Mouse (Mus musculus): Measurements from ENCODE around the gene Tex2. TPM values are rescaled to one million over a fixed set of nuclear protein-coding genes. Genes with fewer than 3 reads are reported as not detected.

Tex2 gene
- 6.1 and 6.7 TPM in 2 replicates for polyA plus RNA-seq (2015; fragmentation: Nextera tagmentation; extraction: Ambion mirVana)

GRCm38 (mm10) chr11:106612961-106613637 is at the start of gene Tex2:
Gene Tex2, minus strand, starts transcription at chr11:106613423.

DNA sequence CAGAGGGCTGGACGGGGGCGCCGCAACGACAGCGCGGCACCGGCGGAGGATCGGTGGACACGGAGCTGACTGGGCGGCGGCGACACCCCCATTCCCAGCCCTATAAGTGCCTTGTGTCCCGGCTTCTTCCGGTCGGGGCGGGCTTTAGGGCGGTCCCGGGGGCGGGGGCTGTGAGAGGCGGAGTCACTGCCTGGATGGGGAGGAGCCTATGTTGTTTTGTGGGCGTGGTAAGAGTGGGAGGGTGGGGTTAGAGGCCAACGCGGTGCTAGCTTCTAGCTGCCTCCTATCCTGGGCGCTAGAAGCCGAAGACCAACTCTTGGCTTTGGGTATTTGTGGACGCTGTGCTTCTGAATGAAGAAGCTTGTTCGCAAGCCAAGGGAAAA is 125.5 kb downstream of the Tex2 start, which contains the start of gene Ern1:
Gene Ern1, minus strand, starts transcription at position 120 of the 383 bp plus-strand sequence.

Other genes starting within 250 kb of the Tex2 start
- 0.17 and 0.32 TPM in 2 replicates for gene Prr29, start 248.0 kb downstream of the Tex2 start, polyA plus RNA-seq (2015; fragmentation: Nextera tagmentation; extraction: Ambion mirVana)
- 29.4 and 40.7 TPM in 2 replicates for gene Icam2, start 225.3 kb downstream of the Tex2 start, polyA plus RNA-seq (2015; fragmentation: Nextera tagmentation; extraction: Ambion mirVana)
- 3.5 and 5.5 TPM in 2 replicates for gene Ern1, start 125.6 kb downstream of the Tex2 start, polyA plus RNA-seq (2015; fragmentation: Nextera tagmentation; extraction: Ambion mirVana)
- gene Pecam1, start 137.2 kb upstream of the Tex2 start, polyA plus RNA-seq (2015; fragmentation: Nextera tagmentation; extraction: Ambion mirVana) = 20.4 and 23.7 TPM in 2 replicates
- 7.9 and 12.2 TPM in 2 replicates for gene Milr1, start 137.8 kb upstream of the Tex2 start, polyA plus RNA-seq (2015; fragmentation: Nextera tagmentation; extraction: Ambion mirVana)
- 7.1 and 7.8 TPM in 2 replicates for gene Polg2, start 166.1 kb upstream of the Tex2 start, polyA plus RNA-seq (2015; fragmentation: Nextera tagmentation; extraction: Ambion mirVana)
- gene Ddx5, start 175.8 kb upstream of the Tex2 start, polyA plus RNA-seq (2015; fragmentation: Nextera tagmentation; extraction: Ambion mirVana) = 200 and 214 TPM in 2 replicates
- 10.7 and 14.1 TPM in 2 replicates for gene Cep95, start 175.8 kb upstream of the Tex2 start, polyA plus RNA-seq (2015; fragmentation: Nextera tagmentation; extraction: Ambion mirVana)